Mouse (Mus musculus) ES-CJ7 (cell line): Measurements from ENCODE around the gene Slirp.
A peak's percentile ranks its signal among the peaks of the same experiment; 100 is the strongest.

Source experiments
- DNase-seq: peaks from one replicate; pipeline ENCODE4 v3.0.0; 2011; ENCODE audit warnings: low read depth, low spot score

The Slirp gene

GRCm38 (mm10) chr12:87443700-87444122 is at the start of gene Slirp, which contains the start of gene Alkbh1:
Slirp (plus strand) TSS chr12:87443896.
Alkbh1 (minus strand) TSS chr12:87444017.
- DNase-seq = peak; percentile 89

- DNase-seq = no peak
Observed at GRCm38 (mm10) chr12:87394316-87394715, 49.4 kb upstream of the Slirp start.

- DNase-seq = no peak
Observed at GRCm38 (mm10) chr12:87397126-87397525, 46.6 kb upstream of the Slirp start.

- no peak for DNase-seq
Observed at GRCm38 (mm10) chr12:87397811-87398417, 45.8 kb upstream of the Slirp start.

- no peak for DNase-seq
Observed at GRCm38 (mm10) chr12:87399119-87399819, 44.4 kb upstream of the Slirp start.

GRCm38 (mm10) chr12:87401883-87402282 is 41.8 kb upstream of the Slirp start:
- no peak for DNase-seq

GRCm38 (mm10) chr12:87405165-87405564 is 38.5 kb upstream of the Slirp start:
- DNase-seq = no peak

GRCm38 (mm10) chr12:87405721-87406120 is 38.0 kb upstream of the Slirp start:
- peak; percentile 34 for DNase-seq

GRCm38 (mm10) chr12:87407869-87408605 is 35.7 kb upstream of the Slirp start:
- peak; percentile 80 for DNase-seq

- DNase-seq = peak; percentile 88
Observed at GRCm38 (mm10) chr12:87409123-87409522, 34.6 kb upstream of the Slirp start.

GRCm38 (mm10) chr12:87410999-87411398 is 32.7 kb upstream of the Slirp start:
- DNase-seq = peak; percentile 59

- peak; percentile 71 for DNase-seq
Observed at GRCm38 (mm10) chr12:87413179-87413790, 30.4 kb upstream of the Slirp start.

GRCm38 (mm10) chr12:87415358-87415757 is 28.3 kb upstream of the Slirp start:
- no peak for DNase-seq

- DNase-seq = peak; percentile 92
Observed at GRCm38 (mm10) chr12:87416690-87417089, 27.0 kb upstream of the Slirp start.

GRCm38 (mm10) chr12:87418921-87419320 is 24.8 kb upstream of the Slirp start:
- DNase-seq = no peak

- no peak for DNase-seq
Observed at GRCm38 (mm10) chr12:87419974-87420485, 23.7 kb upstream of the Slirp start.

- no peak for DNase-seq
Observed at GRCm38 (mm10) chr12:87421708-87422507, 21.8 kb upstream of the Slirp start.

GRCm38 (mm10) chr12:87423700-87424099 is 20.0 kb upstream of the Slirp start:
- DNase-seq = no peak

- no peak for DNase-seq
Observed at GRCm38 (mm10) chr12:87424516-87424915, 19.2 kb upstream of the Slirp start.

- no peak for DNase-seq
Observed at GRCm38 (mm10) chr12:87426354-87427031, 17.2 kb upstream of the Slirp start.
